8 mouse cellular contexts compared by ENCODE assay signal in the genomic region with DNA sequence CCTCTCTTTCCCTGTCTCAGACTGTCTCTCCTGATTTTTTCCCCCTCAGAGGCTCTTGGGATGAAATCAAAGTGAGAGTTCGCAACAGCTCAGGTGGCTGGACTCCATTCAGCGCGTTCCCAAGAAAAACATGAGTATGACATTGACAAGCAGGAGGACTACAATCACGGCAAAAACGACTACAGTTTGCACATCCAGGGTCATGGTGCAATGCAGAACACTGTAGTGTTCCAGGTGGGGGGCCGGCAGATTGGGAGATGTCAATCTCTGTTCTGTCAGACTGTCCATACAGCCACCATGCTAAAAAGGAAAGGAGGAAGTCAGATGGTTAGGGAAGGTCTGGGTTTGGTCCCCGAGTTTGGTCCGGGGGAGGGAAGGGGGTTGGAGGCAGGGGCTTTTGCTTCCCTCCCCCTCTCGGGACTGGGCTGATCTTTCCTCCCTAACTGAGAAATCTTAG. TPM values are rescaled to one million over a fixed set of nuclear protein-coding genes. Genes with fewer than 3 reads are reported as not detected.
DNase-seq lines count a peak whose midpoint lies in the region; ATAC-seq and TF ChIP-seq lines count a peak whose summit lies in the region.

No protein-coding gene starts in this region.

- TF ChIP-seq CTCF in C2C12 (IDR thresholded peaks at IDR 0.05; ENCODE audit: control insufficient read depth, insufficient read depth, insufficient read length): no peak
- TF ChIP-seq CTCF in cerebellum, adult 2 months (IDR thresholded peaks at IDR 0.05; ENCODE audit: borderline replicate concordance, insufficient read depth, low read depth, low read length): no peak
- TF ChIP-seq CTCF in intestine, postnatal 0 days (IDR thresholded peaks at IDR 0.05; ENCODE audit: low read depth): no peak

- H3ac ChIP-seq in C2C12 (ENCODE audit: control insufficient read depth, insufficient read length, low read depth): peak overlapping the region; percentile 35

- peak; percentile 2 for DNase-seq in gastrocnemius, adult 18-20 months (ENCODE audit: low spot score)
- DNase-seq in gastrocnemius, postnatal 25 days: no peak
- DNase-seq in cerebellum, adult 2 months: peak; percentile 35 to 49
- DNase-seq in gastrocnemius, postnatal 14 days: peak; percentile 3
- DNase-seq in thymus, postnatal 0 days (ENCODE audit: low spot score): peak; percentile 5

- intact Hi-C loops in gastrocnemius, postnatal 14 days (cut with DNase I; ENCODE audit: low total_unique reads): no loop called here

- peak; percentile 18; the same call in 1 of the 2 replicates for ATAC-seq in intestine, postnatal 0 days
- peak; percentile 38 for ATAC-seq in megakaryocyte, adult 5-6 weeks (ENCODE audit: poor library complexity, severe bottlenecking)

- peak overlapping the region; percentile 53 for H3K9ac ChIP-seq in intestine, postnatal 0 days (ENCODE audit: low read depth, low read length)

- no peaks in the 10 kb centered on the region for H3K9me3 ChIP-seq in intestine, postnatal 0 days (ENCODE audit: control insufficient read depth)

- no peaks in the 10 kb centered on the region for H3K79me3 ChIP-seq in C2C12 (ENCODE audit: low read depth)

- H3K27ac ChIP-seq in cerebellum, adult 2 months (ENCODE audit: insufficient read depth, low read length): peak overlapping the region; percentile 89
- H3K27ac ChIP-seq in intestine, postnatal 0 days (ENCODE audit: low read depth, low read length): peak overlapping the region; percentile 21; the same call in 1 of the 2 replicates

- 6% methylated on average over 9 of the region's 9 CpGs for WGBS in cerebellum, adult 2 months
- WGBS in intestine, postnatal 0 days: 32% methylated on average over 9 of the region's 9 CpGs

- H3K4me2 ChIP-seq in intestine, postnatal 0 days (replicated peaks; ENCODE audit: low read depth): peak overlapping the region; percentile 66

- TF ChIP-seq POLR2A in cerebellum, adult 2 months (IDR thresholded peaks at IDR 0.05; ENCODE audit: borderline replicate concordance, insufficient read depth, low read length): no peak

- no peaks in the 10 kb centered on the region for H3K79me2 ChIP-seq in C2C12 (ENCODE audit: control insufficient read depth, insufficient read depth)

- no peaks in the 10 kb centered on the region for H3K36me3 ChIP-seq in C2C12 (ENCODE audit: control insufficient read depth, insufficient read depth)
- no peaks in the 10 kb centered on the region for H3K36me3 ChIP-seq in intestine, postnatal 0 days (ENCODE audit: control insufficient read depth, insufficient read depth)

- H3K4me1 ChIP-seq in cerebellum, adult 2 months (ENCODE audit: control insufficient read depth, insufficient read depth, low read length): peaks cover 2% of the 10 kb centered on the region; the same call in 1 of the 2 replicates
- H3K4me1 ChIP-seq in intestine, postnatal 0 days (replicated peaks; ENCODE audit: control insufficient read depth, insufficient read depth, low read length): 0 out of 2 replicates have a peak, but pooled peaks cover 3% of the 10 kb centered on the region

- peak overlapping the region; percentile 34 for H3K4me3 ChIP-seq in C2C12 (ENCODE audit: insufficient read depth, poor library complexity, severe bottlenecking)
- H3K4me3 ChIP-seq in cerebellum, adult 2 months (replicated peaks; ENCODE audit: insufficient read depth, low read depth, low read length): peak overlapping the region; percentile 81
- peak overlapping the region; percentile 47 for H3K4me3 ChIP-seq in intestine, postnatal 0 days (ENCODE audit: low read depth, low read length)

- H3K27me3 ChIP-seq in C2C12 (ENCODE audit: control insufficient read depth, insufficient read depth, insufficient read length): no peaks in the 10 kb centered on the region
- no peaks in the 10 kb centered on the region for H3K27me3 ChIP-seq in cerebellum, adult 2 months (ENCODE audit: control insufficient read depth, insufficient read depth, low read length)
- no peaks in the 10 kb centered on the region for H3K27me3 ChIP-seq in intestine, postnatal 0 days (replicated peaks; ENCODE audit: control insufficient read depth, insufficient read depth, low read length)

TF ChIP-seq in C2C12, 6 proteins besides CTCF, POLR2A, EP300 and RAD21:
- TF ChIP-seq CEBPB (IDR thresholded peaks at IDR 0.05; ENCODE audit: low read depth) (no peak), USF1 (IDR thresholded peaks at IDR 0.05; ENCODE audit: low read depth) (no peak), MYOD1 (IDR thresholded peaks at IDR 0.05; ENCODE audit: control insufficient read depth, insufficient read length, low read depth) (no peak), MYOG (IDR thresholded peaks at IDR 0.05; ENCODE audit: control insufficient read depth, extremely low read depth, insufficient read length) (no peak), MAX (IDR thresholded peaks at IDR 0.05) (no peak), FOSL1 (IDR thresholded peaks at IDR 0.05; ENCODE audit: insufficient read depth, low read length, poor library complexity, severe bottlenecking) (no peak)

RNA-seq across cellular contexts. Expression of a gene that starts 31.0 kb away (rescaled TPM):
- 10 to 100 TPM; 12.3 to 16.3 TPM for total RNA-seq in gastrocnemius, adult 18-20 months (2021)
- 10 to 100 TPM; 11.4 to 12.4 TPM for total RNA-seq in gastrocnemius, postnatal 25 days (2021)
- polyA plus RNA-seq in C2C12 (2012; fragmentation: generic; extraction: Trizol): 1.5 TPM
- polyA plus RNA-seq in cerebellum, adult 2 months (2012; rRNA removed): 106 and 114 TPM in 2 replicates
- total RNA-seq in gastrocnemius, postnatal 14 days (2021): 10 to 100 TPM in 1 of 2 experiments, 1 to 10 TPM in 1; 9.6 to 11.9 TPM
- 2.8 and 3.1 TPM in 2 replicates for polyA plus RNA-seq in intestine, postnatal 0 days (2015; fragmentation: Nextera tagmentation; extraction: Ambion mirVana)
- 0.31 and 0.93 TPM in 2 replicates for total RNA-seq in megakaryocyte, adult 5-6 weeks (2015)
- 0.11 and 0.12 TPM in 2 replicates for total RNA-seq in megakaryocyte, adult 5-6 weeks (2017)
- polyA plus RNA-seq in thymus, postnatal 0 days (2015; fragmentation: Nextera tagmentation; extraction: Ambion mirVana): 2.2 and 2.3 TPM in 2 replicates

Comparison
In these comparisons a context has a peak if more than half of its experiments do, and no peak if none do; other contexts are left out.
1. RNA of a gene that starts 31.0 kb away (total RNA-seq): 12.3 to 16.3 TPM in gastrocnemius, adult 18-20 months, 11.4 to 12.4 TPM in gastrocnemius, postnatal 25 days and 9.6 to 11.9 TPM in gastrocnemius, postnatal 14 days; 0.11 to 0.93 TPM in megakaryocyte, adult 5-6 weeks; every median in the first group is over 4 times any median in the second.
2. Peak in every context shown above with its lines, with median percentiles within 50 percentile points of each other: H3K4me3 ChIP-seq.